Mouse (Mus musculus) B cell, adult 2 months (primary cell): ENCODE data around the gene Trim26.
"Not testable (repeated sequence)": the region's sequence is repeated elsewhere in the genome, so short reads cannot be mapped to it uniquely, and the experiment has no call there.

ENCODE experiments used
- DNase-seq, 2 experiments: peaks; one replicate each; pipeline ENCODE4 v3.0.0; 2022

Gene Trim26

DNA sequence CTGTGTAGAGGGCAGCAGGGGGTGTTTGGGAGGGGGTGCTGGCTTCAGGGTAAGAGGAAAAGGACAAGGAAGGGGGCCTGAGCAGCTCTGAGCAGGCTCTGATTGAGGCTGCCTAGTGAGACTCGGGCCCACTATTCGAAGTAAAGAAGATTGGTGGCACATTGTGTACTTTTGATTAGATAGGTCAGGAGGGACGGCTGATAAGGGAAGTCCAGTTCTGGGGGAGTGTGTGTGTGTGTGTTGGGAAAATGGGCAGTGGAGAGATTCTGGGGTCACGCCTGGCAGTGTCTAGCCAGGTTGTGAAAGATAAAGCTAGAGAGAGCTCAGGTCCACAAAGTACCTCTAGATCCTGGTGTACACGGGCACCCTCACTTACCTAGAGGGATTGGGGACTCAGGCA lies 14.7 kb downstream of the Trim26 start:
- DNase-seq: no peak

DNA sequence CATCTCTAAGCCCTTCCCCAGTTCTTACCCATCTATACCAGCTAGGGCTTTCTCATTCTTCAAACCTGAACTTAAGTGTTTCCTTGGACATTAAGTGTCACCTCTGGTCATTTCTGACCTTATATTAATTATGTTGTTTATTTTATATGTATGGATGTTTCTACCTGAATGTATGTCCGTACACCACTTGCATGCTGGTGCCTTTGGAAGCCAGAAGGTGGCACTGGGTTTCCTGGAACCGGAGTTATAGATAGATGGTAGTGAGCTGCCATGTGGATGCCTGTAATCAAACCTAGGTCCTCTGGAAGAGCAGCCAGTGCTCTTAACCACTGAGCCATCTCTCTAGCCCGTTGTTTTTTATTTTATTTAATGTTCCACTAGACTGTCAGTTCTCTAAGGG lies 18.6 kb downstream of the Trim26 start:
- no peak for DNase-seq

DNA sequence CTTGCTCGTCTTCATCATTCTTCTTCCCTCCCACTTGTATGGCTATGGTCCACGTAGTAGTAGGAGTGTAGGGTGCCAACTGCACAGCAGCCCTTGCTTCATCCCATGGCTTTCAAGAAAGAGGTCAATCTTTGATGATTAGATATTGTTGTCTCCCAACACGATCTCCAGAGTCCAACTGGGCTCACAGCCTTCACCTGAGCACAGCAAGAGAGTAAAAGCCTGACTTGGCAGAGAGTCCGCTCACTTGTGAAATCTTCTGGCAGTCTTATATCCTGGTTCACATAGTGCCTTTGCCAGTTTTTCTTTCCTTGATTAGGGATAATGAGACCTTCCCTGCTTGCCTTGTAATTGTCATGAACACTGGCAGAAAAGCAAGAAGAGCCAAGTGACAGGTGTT lies 19.3 kb downstream of the Trim26 start:
- DNase-seq: no peak

DNA sequence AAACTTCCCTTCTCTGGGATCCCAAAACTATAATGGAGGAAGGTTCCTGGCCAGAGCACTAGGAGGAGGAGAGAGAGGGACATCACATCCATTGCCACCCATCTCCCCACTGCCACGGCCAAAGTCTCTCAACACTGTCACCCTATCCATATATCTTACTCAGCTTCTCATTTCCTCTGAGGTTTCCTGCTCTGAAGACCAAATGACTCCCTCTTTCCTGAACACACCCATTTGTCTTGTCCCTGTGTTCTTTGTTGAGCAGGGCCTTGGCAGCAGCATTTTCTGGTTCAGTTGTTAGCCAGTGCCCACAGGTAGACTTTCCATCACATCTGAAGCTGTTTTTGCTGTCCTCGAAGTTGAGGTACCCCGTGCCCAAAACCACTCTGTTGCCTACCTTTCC lies 21.2 kb downstream of the Trim26 start:
- no peak for DNase-seq

DNA sequence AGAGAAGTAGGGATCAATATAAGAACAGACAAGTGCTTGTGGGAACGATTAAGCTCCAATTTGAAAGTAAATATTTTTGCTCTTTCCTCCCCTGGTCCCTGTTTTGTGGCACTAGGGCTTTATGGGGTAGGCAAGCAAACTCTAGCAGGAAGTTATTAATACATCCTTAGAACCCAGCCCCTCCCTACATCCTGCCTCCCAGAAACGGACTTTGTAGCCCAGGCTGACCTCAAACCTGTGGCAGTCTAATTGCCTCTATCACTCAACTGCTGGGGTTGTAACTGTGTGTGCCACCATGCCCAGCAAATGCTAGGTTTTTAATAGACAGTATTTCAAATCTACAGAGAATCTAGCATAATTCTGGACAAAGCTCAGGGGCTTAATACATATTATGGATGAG lies 24.7 kb downstream of the Trim26 start:
- no peak for DNase-seq

DNA sequence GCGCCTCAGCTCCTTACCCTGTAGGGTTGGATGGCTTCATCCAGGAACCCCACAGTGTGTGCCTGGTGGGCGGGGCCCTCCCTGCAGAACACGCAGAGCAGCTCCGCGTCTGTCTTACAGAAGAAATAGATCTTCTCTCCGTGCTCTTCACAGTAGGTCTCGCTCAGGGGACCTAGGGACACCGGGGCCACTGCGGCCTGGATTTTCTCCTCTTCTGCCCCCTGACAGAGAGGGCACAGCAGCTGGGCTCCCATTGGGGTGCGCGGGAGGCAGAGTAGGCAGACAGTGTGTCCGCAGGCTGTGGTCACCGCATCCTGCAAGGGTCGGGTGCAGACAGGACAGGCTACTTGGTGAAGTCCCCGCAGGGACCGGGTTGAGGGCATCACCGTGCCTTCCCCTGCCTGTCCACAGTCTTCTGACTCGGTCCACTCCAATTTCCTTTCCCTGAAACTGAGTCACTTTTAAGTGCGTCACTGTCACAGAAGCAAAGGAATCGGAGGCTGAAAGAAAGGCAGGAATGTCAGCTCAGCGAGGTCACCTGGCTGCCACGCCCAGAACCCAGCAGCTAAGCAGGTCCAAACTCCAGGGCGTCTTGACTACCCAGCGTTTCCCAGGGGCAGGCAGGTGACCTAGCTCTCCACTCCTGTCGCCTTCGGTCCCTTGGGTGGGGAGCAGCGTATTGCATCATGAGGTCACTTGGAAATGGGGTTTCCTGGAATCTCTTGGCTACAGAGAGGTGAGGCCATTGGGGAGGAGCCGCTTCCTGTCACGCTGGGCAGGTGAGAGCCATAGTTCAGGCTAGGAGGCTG lies 30.0 kb downstream of the Trim26 start, which contains the start of gene Trim15:
TSS of gene Trim15 (minus strand) at position 492 of the 809 bp plus-strand sequence.
- no peak for DNase-seq

DNA sequence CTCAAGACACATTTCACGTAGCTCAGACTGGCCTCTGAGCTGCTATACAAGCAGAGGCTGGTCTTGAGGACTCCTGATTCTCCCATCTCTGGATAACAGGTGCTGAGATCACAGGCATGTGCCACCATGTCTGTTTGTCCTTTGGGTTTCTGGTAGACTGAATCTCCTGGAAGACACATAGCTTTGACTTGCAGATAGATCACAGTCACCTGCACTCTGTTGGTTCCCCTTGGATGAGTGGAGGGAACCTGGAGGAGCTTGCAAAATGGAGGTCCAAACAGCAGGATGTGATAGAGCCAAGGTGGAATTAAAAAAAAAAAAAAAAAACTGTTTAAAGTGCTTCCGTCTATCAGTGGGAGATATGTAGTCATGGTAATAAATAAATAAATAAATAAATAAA lies 31.9 kb downstream of the Trim26 start:
- no peak for DNase-seq

DNA sequence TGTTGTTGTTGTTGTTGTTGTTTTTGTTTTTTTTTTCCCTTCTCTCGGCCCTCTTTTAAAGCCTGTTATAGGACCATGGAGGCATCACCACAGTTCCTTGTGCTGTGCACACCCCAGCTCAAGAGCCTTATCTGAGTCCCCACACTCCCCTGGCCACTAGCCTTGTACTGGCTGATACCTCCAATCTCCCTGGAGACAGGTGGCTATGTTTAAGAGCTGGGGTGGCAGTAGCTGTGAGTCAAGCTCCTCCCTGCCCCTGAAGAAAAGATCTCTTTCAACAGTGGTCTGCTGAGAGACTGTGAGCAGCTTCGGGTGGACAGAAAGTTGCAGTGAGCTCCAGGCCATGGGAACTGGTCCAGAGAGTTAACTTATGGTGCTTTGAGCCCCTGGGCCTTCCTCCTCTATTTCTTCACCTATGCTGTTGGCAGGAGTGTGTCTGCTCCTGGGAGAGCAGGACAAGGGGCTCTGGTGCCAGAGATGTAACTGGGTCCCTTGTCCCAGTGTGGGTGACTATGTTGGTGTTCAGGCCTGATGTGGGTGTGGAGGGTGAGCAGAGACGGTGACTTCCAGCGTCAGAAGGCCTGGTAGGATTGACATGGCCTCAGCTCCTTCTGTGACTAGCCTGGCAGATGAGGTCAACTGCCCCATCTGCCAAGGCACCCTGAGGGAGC lies 32.5 kb downstream of the Trim26 start, which contains the start of gene Trim10:
TSS of gene Trim10 (plus strand) at position 291 of the 671 bp plus-strand sequence.
- DNase-seq: no peak

DNA sequence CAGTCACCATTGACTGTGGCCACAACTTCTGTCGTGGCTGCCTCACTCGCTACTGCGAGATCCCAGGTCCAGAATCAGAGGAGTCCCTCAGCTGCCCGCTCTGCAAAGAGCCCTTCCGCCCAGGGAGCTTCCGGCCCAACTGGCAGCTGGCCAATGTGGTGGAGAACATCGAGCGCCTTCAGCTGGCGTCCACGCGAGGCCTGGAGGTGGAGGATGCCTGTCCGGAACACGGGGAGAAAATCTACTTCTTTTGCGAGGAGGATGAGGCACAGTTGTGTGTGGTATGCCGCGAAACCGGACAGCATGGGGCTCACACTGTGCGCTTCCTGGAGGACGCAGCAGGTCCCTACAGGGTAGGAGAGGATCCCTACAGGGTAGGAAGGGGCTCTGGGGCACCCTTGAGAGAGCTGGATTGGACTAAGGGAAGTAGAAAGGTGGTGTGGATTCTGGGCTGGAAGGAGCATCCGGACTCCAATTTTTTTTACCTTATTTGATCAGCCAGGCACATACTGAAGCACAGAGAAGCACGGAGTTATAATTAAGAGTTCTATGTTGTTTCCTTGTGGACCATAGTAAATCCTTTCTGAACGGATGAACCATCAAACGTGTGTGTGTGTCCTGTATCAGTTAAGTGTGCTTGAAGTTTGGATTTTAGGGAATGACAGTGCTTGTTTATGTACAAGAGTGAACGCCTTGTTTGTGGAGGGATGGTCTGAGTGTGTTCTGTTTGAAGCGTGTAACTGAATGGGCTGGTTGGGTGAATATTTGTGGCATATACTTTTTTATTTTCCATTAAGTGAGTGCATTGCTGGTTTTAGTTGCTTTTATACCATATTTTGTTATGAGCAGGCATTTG lies 33.2 kb downstream of the Trim26 start:
- DNase-seq: no peak

DNA sequence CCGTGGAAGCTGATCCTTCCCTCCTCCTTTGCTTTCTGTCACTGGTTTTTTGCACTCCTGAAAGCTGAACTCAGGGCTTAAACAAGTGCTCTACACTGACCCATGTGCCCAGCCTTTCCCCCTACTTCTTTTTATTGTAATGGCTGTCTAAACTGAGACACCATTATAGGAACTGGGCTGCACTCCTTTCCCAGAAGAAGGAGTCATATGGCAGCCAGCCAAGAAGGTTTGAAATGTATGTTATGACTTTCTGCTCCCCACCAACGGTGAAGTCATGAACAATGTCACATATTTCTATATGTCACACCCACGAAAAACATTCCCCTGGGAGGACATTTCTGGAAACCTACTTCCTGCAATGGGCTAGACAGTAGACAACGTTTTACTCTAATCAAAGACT lies 37.7 kb downstream of the Trim26 start:
- no peak for DNase-seq

DNA sequence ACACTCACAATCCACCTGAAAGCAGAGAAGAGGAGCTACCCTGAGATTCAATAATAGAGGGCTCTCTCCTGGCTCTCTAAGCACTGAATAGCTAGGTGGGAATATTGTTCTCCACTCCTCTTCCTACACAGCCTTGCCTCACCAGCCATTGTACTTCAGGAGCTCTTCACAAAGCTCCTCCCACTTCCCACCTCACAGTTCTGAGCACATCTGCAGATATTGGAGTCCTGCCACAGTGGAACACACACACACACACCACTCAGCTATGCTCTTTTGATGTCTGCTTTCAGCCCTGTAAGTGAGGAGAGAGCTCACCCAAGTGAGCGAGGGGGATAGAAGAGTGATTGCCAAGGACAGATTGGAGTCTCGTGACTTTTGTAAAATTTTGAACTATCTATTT lies 46.4 kb downstream of the Trim26 start:
- DNase-seq: no peak

DNA sequence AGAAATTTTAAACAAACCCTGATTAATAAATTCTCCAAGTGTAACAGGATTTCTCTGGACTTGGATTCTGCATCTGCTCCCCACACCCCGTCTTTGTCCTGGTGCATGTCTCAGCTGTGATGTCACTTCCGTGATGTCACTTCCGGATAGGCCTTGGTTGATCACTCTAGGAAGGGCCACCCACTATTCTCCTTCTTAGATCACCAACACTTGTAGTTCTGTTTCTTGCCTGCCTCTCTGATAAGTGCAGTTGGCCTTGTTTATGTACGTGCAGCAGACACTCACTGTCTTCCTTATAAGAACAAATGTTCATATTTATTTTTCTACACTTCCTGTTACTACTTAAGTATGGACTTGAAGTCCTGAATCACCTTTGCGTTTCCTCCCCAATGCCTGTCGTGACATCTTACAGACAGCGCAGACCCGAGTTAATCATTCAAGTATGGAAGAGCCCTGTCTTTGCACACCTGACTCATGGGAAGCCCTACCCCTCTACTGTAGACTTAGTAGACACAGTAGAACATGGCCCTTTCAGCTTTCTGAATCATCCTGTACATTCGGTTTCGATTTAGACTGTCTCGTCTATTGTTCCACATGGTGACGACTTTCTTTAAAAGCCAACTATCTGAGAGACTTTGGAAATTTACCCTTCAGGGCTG lies 48.3 kb downstream of the Trim26 start:
- no peak for DNase-seq

DNA sequence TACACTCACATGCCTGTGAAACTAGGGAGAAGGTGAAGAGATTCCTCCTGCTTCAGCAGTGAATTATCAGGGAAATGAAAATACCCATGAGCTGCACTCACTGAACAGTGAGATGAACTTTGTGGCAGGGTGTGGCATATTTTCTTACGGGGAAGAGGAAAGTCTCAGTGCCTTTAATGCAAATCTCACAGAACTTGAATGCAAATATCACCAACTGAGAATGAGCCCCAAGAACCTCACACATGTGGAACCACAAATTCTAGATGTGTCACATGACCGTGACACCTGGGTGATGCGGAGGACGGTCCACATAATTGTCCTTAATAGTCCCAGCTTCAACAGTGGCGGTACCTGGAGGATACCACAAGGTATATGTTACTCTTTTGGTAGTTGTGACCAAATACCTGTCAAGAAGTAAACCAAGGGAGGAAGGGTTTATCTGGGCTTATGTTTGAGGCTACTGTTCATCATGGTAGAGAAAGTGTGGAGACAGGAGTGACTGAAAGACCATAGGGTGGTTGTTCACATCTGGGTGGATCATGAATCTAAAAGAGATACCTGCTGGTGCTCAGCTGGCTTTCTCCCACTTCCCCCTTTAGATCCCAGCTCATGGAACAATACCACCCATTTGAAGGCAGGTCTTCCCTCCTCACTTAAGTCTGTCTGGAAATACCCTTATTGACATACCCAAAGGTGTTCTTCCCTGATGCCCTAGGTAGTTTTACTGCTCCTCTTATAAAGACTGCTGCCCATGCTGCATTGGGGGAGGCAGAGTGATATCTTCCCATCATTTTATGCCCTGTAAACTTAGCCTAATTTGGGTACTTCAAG lies 53.4 kb downstream of the Trim26 start, which contains the start of gene Trim40:
TSS of gene Trim40 (minus strand) at position 51 of the 831 bp plus-strand sequence.
- DNase-seq: no peak

DNA sequence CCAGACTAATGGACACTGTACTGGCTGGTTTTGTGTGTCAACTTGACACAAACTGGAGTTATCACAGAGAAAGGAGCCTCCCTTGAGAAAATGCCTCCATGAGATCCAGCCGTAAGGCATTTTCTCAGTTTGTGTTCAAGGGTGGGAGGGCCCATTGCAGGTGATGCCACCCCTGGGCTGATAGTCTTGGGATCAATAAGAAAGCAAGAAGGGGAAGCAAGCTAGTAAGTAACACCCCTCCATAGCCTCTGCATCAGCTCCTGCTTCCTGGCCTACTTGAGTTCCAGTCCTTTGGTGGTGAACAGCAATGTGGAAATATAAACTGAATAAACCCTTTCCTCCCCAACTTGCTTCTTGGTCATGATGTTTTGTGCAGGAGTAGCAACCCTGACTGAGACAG lies 54.6 kb downstream of the Trim26 start:
- DNase-seq: not testable (repeated sequence)

DNA sequence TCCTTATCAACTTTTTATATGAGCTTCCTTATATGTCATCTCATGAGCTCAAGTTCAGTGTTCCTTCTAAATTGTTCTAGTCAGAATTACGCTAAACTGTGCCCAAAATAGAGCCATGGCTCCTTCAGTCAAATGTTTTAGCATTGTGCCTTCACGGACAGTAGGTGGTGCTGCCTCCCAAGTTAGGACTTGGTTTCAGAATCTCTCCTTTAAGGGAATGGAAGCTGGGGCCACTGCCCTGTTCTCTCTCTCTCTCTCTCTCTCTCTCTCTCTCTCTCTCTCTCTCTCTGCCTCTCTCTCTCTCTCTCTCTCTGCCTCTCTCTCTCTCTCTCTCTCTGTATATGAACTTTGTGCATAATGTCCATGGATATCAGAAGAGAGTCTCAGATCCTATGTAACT lies 55.4 kb downstream of the Trim26 start:
- peak; percentile 46 to 50 for DNase-seq

DNA sequence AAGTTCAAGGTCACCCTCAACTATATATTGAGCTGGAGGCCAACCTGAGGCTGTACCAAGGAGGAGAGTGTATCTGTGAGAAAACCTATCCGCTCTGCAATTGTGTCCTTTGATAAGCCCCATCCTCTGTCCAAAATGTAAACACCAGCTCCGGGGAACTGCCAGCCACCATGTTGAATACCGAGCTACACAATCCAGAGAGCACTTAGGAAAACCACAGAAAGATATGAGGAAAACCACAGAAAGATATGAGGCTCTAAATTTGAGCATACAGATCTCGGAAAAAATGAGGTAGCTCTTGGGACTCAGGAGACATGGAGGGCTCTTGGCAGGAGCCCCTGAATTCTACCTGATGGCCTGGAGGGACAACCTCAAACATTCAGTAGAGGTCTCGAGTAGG lies 56.5 kb downstream of the Trim26 start:
- DNase-seq: no peak

DNA sequence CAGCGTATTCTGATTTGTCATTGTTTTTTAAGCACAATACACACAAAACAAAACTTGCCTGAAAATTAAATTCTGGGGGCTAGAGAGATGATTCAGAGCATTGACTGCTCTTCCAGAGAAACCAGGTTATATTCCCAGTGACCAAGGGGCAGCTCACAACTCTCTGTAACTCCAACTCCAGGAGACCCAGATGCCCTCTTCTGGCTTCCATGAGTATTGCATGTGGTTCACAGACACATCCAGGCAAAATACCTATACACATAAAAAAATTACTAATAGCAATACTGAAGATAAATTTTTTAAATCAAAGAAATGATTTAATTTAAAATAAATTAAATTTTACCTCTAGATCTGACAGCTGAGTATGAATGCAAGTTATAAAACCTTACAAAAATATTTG lies 59.6 kb downstream of the Trim26 start:
- DNase-seq: no peak

DNA sequence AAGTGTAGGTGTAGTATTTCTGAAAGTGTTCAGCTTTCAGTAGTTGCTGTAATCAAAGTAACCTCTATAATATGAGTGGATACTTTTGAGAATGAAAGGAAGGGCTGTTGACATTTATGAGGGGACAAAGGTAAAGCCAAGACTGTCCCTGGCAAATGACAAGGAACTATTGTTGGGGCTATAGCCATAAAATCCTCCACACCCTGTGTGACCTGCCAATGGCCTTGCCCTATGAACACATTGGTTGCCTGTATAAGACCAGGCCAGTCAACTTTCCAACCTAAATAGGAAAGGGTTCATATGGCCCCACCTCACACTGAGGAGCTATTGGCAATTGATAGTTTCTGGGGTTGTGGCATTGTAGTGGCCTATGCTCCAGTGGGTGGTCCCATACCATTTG lies 60.1 kb downstream of the Trim26 start:
- no peak for DNase-seq

DNA sequence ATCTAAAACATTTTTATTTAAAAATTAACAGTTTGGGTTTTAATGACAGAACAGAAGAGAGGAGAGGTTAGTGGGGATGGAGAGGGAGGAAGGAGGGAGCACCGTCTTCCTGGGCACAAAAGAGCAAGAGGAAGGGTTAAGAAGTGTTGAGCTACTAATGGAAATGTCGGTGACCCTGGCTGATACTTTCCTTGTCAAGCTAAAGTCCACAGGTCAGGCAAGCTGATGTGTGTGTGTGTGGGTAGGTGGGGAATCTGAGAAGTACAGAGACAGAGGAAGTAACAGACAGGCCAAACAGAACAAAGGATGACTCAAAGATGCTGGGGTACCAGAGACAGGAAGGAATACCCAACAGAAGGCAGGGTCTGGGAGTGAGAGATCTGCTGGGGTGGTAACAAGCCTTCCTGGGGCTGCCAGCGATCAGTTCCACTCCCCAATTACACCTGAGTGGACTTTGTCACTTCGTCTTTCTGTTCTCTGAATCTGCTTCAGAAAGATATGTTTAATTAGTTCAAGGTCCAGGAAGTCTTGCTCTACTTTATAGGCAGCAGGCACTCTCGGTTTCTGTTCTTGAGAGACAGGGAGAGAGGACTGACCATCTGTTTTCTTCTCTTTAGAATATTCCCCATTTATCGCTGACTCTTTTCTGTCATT lies 60.7 kb downstream of the Trim26 start, which contains the start of gene Trim31:
TSS of gene Trim31 (plus strand) at position 567 of the 654 bp plus-strand sequence.
- no peak for DNase-seq

DNA sequence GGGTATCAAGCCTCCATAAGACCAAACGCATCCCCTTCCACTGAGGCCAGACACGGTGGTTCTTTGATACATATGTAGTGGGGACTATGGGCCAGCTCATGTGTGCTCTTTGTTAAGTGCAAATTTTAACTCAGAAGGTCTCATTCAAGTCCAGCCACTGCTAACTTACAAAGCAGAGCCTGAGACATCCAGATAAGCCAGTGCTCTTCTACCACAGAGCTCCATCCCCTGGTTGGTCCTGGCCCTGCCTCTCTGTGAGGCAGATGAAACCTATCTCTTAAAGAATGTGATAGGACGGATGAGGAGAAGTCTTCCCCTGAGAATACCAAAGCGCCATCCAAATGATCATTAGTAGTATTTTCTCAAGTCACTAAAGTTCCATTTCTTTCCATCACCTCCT lies 62.4 kb downstream of the Trim26 start:
- no peak for DNase-seq

DNA sequence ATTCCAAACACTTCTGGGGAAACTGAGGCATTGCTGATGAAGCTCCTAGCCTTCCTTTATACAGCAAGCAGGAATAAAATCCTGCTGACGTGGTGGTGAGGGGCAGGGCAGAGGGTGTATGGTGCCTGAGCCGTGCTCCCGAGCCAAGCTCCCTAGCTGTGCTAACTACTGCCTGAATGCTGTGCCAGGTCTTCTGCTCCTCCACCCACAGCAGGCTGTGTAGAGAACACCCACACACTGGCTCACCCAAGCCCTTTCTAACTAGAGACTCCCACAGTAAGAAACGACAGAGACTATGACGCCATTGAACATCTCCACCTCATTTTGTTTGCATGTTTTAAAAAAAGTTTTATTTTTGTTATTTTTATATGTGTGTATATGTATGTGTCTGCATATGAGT lies 63.1 kb downstream of the Trim26 start:
- no peak for DNase-seq
